Mouse (Mus musculus): ENCODE measurements at regions not wholly inside any gene's neighbourhood (a gene's known extent, or its start where the extent isn't known, plus 50 kb on each side); places are given as distances from the start of the nearest gene placed in this dataset.

DNA sequence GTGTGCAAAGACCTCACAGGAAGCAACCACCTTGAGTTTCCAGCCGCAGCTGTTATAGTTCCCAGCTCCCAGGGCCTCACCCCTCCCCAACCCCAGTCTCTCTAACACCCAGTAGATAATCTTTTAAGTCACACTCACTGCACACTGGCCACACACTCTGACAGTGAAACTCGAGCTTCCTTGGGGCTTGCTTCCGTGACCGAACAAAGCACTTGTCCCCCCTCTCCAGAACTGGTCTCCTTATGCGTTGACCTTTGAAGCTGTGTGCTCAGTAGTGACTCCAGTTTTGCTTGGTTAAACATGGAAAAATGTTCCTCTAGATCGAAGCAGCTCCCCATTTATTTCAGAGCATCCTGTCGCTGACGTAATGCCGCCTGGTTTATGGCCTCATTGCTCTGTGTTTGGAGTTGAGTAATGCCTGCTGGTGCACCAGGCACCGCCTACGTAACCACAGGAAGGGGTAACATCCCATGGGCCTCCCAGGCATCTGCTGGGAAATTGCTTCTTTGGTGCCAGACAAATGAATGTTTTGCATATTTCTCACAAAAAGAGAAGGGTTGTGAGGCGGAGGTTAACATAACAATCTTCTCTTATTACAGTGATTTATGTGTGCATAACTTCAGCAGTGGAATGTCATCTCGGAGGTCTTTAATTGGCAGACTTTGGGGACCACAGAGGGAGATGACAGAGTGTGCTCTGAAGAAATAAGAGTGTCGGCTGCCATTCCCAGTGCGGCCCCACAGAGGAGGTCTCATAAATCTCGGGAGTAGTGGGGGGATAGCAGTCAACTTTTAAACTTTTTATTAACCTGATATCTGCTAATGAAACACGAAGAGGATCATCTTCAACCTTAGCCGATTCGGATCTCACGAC is 292.7 kb upstream of the Zfp507 start:
- DNase-seq (ENCODE audit: low spot score), result no peak

DNA sequence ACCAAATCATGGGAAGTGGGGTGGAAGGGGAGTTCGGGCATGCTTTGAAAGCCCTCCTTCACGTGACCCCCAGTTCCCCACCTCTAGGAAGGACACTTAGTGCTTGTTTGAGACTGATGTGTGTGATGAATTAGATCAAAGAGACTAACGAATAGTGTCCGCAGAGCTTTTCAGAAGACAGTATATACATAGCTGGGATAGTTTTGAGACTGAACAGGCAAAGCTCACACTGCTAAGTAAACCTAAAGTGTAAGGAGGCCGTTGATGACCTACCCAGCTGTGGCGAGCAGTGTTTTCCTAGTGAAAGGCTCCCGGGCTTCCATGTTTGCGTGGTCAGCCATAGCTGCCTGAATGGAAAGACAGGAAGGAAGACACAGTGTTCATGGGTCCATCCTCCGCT is 288.3 kb upstream of the Zfp507 start:
- no peak for DNase-seq (ENCODE audit: low spot score)

DNA sequence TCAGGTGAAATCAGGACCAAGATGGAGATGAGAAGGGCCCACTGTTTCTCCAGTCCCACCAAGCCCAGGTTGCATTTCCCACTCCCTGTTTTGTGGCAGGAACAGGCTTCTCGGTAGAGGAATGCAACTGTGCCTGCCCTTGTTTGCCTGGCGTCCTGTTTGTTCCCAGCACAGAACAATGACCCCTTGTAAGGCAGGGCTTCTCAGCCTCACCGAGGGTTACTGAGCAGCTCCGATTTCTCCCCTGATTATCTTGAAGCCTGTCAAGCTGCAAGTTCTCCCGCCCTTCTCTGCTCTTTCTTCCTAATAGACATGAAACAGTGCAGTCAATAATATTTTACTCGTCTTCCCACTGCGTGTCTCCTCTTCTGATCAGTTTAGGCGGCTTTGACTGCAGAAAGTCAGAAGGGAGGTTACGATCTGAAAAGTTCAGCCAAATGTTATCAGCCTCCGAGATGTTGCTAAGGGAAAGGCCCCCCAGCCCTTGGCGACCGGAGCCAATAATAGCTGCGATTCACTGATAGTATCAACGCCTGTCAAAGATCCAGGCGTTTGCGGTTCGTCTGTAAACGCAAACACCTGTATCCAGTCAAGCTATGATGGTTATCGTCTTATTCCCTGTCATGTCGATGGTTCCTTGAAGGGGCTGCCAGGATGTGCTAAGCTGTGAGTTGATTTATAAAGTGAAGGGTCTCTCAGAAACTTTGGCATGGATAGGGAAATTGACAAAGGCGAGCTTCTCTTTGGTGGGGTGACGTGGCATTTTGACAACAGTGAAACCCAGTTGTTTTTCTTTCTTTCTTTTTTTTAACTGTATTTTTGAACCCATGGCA is 287.7 kb upstream of the Zfp507 start:
- DNase-seq (ENCODE audit: low spot score), result no peak

DNA sequence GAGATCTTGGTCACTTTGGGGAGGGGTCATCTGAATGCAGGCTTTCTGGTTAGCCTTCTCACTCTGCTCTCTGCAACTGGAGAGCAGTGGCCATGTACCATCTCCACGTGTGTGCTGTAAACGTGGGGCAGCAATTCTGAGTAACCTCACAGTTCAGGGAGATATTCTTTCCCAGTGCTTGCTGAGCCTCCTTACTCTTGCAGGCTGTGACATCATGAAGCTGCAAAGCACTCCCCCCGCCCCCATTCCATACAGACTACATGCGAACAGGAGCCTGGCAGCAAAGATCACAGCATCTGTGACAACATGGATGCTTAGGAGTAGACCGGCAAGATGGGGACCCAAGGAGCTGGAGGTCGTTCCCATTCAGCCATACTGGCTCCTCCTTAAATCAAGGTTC is 284.8 kb upstream of the Zfp507 start:
- no peak for DNase-seq (ENCODE audit: low spot score)

DNA sequence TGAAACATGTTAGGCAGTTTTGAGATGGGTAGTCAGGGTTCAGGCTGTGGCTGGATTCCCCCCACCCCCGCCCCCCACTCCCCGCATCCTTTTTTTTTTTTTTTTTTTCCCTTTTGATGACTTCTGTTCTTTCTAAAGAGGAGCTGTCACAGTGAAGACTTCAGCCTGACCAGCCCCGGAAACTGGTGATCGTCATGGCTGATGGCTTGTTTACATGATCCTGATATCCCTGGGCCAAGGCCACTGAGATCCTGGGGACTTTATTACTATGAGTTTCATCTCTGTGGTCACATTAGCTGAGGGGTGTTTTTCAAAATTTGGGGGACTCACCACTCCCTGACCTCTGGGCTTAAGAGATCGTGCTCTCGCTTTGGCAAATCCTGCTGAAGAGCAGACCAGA is 275.9 kb upstream of the Zfp507 start:
- no peak for DNase-seq (ENCODE audit: low spot score)

DNA sequence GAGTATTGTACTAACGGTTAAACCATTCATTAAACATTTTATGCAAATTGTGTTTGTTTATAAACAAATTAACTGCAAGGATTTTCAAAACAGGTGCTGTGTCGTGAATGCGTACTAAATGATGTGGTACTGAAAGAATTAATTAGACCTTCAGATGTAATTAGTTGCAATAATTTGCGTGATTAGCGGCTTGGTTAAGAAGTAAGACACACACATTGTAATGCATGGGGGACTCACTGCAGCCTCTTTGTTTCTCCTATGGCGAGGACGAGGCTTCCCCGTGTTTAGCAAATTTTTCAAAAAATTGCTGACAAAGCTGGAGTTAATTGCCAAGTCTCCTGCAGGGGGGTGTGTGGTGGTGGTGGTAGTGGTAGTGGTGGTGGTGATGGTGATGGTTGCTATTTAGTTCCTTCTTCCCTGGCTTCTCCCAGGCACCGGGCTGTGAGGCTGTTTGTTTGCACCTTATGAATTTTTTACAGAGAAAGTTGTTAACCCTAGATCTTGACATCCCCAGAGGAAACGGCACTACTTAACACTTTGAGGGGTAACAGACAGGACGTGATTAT is 275.4 kb upstream of the Zfp507 start:
- no peak for DNase-seq (ENCODE audit: low spot score)

DNA sequence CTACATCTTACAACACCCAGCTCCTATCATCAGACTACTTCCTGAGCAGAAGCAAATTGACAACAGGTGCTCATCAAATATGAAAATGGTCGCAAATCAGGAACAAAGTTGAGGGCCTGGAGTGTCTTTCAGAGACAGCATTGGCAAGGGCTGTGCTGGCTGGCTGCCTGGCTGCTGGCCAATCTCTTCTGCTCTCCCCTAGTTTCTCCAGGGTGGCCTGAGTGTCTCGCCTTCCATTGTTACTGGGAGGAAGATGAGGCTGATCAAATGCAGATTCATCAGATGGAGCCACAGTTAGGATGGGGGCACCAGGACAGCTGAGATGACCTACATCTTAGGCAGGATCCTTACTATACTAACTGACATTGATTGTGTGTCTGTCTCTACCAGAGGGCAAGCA is 274.5 kb upstream of the Zfp507 start:
- DNase-seq (ENCODE audit: low spot score), result no peak

DNA sequence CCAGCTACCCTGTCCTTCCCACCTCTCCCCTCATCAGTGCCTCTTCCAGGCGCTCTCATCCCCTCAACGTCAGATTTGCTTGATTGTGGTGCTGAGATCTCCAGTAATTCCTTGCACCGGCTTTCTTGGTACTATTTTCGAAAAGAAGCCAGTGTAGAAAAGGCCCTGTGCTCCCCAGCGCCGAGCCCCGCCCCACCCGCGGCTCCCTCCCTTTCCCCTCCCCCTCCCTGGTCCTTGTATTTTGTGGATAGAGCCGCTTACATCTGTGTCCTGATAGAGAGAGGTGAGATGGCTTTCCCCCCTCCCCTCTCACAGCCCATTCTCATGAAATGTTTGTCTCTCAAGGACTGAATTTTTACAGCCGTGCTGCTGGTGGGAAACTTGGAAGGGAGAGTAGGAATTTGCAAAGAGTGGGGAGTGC is 273.2 kb upstream of the Zfp507 start:
- DNase-seq (ENCODE audit: low spot score), result no peak

DNA sequence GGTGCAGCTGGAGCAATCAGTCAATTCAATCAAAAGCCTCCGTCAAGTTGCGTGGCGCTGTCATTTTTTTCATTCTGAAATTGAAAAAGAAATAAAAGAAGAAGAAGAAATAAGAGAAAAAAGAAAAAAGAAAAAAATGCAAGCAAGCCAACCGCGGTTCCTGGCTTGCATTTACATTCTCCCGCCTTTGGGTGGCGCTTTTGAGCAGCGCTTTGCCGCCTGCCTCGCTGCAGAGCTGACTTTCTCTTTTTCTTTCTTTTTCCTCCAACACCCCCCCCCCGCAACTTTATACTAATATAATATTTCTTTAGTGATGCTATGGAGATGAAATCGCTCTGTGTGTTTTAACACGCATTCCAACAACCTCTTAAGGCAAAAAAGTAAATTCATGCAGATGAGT is 269.0 kb upstream of the Zfp507 start:
- DNase-seq (ENCODE audit: low spot score), result no peak

DNA sequence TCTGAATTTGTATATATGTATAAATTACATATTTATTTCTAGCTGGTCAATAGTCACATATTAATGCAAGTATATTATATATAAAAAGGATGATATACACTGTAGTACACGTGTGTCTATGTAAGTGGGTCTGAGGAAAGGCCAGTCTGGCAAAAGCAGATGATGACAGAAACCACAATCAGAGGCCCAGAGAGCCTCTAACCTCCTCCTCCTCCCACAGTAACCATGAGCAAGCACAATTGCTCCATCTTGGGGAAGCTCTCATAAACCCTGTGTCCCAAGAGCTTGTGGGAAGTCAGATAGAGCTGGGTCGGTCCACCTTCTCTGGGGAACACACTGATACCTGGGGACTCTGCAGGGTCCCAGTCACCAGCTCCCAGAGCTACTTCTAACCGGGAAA is 263.9 kb upstream of the Zfp507 start:
- DNase-seq (ENCODE audit: low spot score), result no peak

DNA sequence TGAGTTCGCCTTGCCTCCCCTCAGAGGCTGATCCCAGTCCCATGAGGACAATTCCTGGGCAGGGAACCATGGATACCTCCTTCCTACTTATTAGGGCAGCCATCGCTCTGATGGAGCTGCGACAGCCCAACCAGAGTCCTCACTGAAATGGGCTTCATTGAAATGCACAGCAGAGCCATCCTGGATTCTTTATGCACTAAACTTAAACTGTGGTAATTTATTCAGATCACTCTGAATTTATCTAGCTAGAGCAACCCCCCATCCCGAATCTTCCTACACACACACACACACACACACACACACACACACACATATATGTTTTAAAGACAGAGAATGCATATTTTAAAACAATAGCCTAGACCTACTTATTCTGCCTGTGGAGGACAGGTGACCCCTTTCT is 258.9 kb upstream of the Zfp507 start:
- no peak for DNase-seq (ENCODE audit: low spot score)

DNA sequence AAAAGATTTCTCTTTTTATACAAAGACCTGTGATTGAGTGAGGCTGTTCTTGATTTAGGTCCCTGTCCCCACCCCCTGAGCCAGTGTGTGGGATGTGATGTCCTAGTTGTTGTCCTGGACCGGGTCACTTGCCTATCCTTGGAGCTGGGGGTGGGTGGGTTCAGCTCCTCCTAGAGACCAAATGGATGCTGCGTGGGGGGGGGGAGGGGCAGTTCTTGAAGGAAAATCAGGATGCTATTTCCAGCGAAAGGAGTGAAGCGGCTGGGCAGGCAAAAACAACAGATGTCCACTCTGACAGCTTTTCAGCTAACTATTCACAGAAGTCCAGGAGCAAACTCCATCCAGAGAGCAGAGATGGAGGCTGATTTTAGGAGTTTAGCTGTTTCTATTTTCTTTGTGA is 257.6 kb upstream of the Zfp507 start:
- DNase-seq (ENCODE audit: low spot score), result no peak

DNA sequence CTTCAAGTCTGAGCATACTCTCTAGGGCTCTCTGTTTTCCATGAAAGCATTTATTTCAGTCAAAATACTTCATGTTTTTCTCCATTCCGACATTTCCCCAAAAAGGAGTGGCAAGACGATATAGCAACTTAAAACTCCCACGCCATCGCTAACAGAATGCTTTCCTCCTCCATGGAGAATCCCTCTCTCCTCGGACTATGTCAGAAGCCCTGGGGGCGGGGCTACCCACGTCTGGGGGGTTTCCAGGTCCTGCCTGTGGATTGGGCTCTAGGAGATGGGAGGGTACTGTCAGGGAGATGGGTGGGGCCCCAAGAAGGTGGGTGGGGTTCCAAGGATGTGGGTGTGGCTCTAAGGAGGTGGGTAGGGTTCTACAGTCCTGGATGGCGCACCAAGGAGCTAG is 243.2 kb upstream of the Zfp507 start:
- DNase-seq (ENCODE audit: low spot score), result no peak

DNA sequence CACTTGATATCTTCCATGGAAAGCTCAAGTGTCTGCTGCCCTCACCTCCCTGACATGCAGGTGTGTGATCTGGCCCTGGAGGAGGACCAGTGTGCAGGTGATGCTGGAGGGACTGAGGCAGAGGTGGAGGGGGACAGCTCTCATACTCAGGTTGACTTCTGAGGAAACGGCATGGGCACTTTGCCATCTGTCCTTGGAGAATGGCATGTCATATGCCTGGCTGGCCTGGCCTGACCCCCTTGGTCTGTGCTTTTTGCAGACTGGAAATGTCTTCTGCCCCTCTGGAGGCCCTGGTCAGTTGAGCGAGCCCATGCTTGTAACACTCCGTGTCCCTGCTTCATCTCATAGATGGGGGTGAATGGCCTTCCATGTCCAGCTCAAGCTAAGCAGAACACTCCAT is 229.1 kb upstream of the Zfp507 start:
- DNase-seq (ENCODE audit: low spot score), result no peak

DNA sequence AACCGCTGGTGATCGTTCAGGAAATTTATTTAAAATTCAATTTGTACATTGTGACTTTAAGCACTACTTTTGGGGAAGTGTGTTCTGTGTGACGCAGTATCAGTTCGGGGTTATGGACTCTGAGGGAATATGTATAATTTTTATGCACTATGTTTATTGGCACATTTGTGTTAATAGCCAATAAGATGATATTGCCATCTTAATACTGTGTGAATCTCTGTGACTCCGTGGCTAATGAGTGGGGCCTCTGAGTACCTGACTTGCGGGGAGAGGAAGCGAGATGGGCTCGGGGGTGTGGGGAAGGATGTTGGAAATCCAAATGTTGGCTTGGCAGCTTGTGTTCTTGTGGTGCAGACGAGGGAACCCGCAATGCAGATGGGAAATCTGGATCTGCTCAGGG is 220.2 kb upstream of the Zfp507 start:
- no peak for DNase-seq (ENCODE audit: low spot score)

DNA sequence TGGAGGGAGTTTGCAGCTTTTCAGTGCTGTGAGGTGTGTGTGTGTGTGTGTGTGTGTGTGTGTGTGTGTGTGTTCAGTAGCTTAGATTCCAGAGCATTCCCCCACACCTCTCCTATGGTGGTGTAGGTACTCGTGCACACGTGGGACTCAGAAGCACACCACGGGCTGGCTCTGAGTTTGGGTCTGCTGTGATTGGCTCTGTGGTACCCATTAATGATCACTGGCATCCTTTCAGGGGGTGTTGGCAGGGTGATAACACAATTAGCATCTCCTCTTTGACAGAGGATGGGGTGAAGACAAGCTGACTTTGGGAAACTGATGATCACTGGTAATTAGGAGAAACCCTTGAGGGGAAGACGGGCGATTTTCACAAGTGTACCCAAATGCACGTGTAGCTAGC is 219.7 kb upstream of the Zfp507 start:
- DNase-seq (ENCODE audit: low spot score), result no peak

DNA sequence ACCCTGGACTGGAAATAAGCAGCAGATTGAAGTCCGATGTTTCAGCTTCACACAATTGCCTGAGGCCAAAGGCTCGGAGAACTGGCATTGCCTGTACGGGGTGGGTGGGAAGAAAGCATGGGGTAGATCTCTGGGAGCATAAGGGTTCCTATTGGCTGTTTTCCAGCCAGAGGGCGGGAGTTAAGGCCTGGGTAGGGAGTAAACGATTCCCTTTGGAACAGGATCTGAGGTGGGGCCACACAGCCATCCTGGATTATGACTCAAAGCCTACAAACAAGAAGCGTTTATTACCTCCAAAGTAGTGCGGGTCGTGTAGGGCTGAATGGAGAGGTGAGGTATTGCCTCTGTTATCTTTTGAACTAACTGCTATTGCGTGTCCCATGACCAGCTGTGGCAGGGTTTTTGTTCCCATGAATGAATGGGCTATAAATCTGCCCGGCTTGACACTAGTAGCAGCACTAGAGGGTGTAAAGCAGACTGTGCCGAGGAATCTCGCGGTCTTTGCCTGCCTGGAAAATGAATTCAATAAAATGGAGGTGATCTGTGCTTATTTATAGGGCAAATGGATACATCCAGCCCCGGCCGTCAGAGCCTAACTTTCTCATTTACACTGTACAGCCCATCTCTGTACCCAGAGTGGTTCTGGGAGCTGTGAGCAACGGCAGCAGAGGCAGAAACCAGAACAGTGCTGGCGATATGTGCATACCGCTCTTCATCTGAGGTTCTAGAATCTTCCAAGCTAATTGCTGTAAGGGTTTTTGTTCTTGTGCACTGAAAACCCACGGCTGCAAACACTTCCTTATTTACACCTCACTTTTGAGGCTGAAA is 214.3 kb upstream of the Zfp507 start:
- no peak for DNase-seq (ENCODE audit: low spot score)

DNA sequence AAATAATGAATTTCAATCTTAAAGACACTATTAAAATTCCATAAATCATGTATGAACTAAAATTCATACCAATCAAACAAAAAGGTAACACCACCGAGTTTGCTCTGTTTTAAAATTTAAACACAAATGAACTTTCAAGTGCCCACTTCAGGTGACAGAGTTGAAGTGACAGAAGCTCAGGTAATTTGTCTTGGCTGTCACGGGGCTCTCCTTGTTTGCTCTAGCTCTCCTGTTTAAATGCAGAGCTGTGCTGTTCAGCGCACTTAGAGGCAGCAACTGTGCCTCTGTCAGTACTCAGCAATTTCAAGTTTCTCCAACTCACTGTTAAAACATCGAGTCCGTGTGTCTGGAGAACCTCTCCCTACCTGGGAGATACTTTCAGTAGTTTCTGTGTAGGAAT is 193.8 kb upstream of the Zfp507 start:
- DNase-seq (ENCODE audit: low spot score), result no peak

DNA sequence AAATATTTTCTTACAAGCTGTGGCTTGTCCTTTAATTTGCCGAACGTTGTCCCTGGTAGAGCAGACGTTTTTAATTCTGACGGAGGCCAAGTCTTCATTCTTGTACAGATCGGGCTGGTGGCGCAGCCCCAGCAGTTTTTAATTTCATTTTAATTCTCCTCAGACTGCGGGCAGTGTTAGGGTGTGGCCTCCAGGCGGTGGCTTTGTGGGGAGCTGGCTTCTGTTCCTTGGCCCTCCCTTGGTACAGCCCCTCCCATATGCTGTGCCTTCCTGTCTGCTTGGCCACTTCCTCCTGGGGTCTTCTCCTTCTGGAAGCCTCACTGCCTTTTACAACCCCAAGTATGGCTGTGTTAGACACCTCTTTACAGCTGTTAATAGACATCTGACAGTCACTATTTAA is 189.7 kb upstream of the Zfp507 start:
- DNase-seq (ENCODE audit: low spot score), result no peak

DNA sequence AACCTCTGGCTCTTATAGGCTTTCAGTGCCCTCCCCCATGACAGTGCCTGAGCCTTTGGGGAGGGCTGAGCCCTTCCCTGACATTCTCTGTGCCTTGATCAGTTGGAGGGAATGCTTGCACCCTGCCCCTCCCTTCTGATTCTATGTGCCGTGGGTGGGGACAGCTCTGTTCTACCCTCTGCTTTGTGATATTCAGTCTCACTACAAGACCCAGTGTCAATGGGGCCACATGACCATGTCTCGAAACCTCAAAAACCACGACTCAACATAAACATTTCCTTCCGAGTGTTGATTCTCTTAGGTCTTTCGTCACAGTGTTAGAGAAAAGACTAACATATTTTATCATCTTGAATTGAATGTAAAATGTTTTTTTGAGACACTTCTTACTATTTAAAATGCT is 188.3 kb upstream of the Zfp507 start:
- no peak for DNase-seq (ENCODE audit: low spot score)

DNA sequence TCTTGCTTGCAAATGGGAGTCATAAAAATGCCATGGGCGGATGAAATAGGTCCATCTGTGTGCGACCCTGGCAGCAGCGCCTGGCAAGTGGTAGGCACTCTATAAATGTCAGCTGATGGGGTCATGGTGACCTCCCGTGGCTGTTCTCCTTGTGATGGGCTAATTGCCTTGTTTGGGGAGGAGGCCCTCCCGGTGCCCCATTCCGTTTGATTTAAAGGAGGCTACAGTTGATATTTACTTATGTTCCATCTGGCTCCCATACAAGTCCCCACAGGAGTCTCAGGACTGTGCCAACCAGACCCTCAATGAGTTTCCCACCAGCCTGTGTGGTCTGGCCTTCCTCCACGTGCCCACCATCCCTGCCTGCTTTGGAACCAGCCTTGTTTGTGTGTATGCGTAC is 186.7 kb upstream of the Zfp507 start:
- no peak for DNase-seq (ENCODE audit: low spot score)

DNA sequence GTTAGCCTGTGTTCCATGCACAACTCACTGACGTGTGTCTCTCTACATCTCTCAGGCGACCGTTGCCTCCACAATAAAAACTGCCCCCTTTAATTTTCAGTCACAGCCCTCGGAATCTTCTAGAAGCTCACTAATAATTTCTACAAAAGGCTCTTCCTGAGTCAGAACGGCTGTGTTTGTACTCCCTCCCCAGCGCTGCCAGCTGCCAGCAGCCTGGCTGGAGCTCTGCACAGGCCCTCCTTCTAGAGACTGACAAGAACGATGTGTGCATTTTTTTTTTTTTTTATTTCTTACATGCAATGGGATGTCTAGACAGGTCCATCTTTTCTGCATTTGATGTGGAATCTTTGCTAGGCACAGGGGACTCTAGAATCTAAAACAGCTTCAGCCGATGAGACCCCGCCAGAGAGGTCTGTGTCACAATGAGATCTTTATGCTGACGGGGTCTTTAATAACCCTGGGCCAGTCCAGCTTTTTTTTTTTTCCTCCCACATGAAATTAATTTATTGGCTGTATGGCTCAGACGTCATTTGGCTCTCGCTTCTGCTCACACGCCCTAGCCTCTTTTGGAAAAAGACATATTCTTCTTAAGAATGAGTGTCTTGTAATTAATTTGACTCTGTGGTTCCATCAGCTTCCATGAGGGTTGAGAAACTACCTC is 185.8 kb upstream of the Zfp507 start:
- DNase-seq (ENCODE audit: low spot score), result no peak

Data from c-Kit-positive CD71-positive TER-119-positive erythroid progenitor cells, embryonic 14.5 days (primary cell).